Mouse (Mus musculus) embryonic fibroblast, embryonic 13.5 days (primary cell): Measurements from ENCODE around the gene L1cam. TPM values are rescaled to one million over a fixed set of nuclear protein-coding genes. Genes with fewer than 3 reads are reported as not detected.

Source experiments
- H3K27ac ChIP-seq: 2 replicates; pipeline ENCODE4 v1.5.1; 2012; ENCODE audit warnings: low read length, control low read depth, inconsistent platforms; ENCODE audit not compliant: insufficient read depth
- H3K4me1 ChIP-seq: 2 replicates; pipeline ENCODE4 v1.6.1; 2011; ENCODE audit warnings: low read length; ENCODE audit not compliant: control insufficient read depth, insufficient read depth
- H3K4me3 ChIP-seq: 2 replicates; pipeline ENCODE4 v1.5.1; 2011; ENCODE audit warnings: mild to moderate bottlenecking, control low read depth, low read length; ENCODE audit not compliant: insufficient read depth
- CTCF ChIP-seq: IDR thresholded peaks from 2 replicates; pipeline ENCODE4 v1.5.1; 2011; ENCODE audit warnings: mild to moderate bottlenecking, control low read depth, low read length, moderate library complexity, borderline replicate concordance; ENCODE audit not compliant: insufficient read depth
- POLR2A ChIP-seq: IDR thresholded peaks from 2 replicates; pipeline ENCODE4 v1.6.1; 2011; ENCODE audit warnings: low read depth, mild to moderate bottlenecking, control low read depth, low read length, moderate library complexity
- polyA plus RNA-seq: library from polyadenylated mRNA; stranded (reverse); fragments of >200 nt; gene quantifications from 2 replicates; pipeline ENCODE4 v1.2.4, GENCODE M21; 2011; ENCODE audit warnings: low read depth; ENCODE audit not compliant: missing spikeins, insufficient read length

The L1cam gene
- polyA plus RNA-seq, 1 experiment = 1.3 TPM

DNA sequence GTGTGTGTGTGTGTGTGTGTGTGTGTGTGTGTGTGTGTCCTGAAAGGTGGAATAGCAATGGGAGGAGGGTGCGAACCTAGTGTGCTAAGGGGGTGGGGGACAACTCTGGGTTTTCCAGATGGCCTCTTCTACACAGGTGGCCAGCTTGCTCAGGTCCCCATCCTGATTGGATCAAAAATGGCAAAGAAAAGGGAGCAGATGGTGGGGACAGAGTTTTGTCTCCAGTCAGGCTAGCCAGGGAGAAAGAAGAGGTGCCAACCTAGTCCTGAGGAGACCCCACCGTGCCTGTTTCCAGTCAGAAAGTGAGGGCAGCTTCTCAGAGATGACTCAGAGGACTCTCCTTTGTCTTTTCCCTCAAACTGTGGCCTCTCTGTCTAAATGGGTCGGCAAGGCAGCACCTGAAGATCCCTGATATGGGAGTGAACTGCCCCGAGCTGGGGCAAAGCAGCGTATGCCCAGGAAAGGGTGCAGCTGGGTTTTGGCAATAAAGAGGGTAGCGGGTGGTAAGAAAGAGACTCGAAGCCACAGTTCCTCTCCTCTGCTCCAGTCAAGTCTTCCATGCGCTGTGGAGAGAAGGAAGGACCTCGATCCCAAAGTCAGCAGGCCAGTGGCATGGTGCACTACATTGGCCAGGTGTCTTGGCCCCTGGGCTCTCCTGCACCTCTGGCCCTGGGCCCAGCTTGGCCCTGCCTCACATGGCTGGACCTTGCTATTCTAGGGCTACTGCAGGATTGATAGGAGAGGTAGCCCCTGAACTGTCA lies 41.4 kb downstream of the L1cam start:
- Histone ChIP-seq H3K4me3 (no peak overlapping the region), H3K27ac (no peak overlapping the region), H3K4me1 (no peaks in the 10 kb centered on the region)
- TF ChIP-seq POLR2A (no peak), CTCF (no peak)

DNA sequence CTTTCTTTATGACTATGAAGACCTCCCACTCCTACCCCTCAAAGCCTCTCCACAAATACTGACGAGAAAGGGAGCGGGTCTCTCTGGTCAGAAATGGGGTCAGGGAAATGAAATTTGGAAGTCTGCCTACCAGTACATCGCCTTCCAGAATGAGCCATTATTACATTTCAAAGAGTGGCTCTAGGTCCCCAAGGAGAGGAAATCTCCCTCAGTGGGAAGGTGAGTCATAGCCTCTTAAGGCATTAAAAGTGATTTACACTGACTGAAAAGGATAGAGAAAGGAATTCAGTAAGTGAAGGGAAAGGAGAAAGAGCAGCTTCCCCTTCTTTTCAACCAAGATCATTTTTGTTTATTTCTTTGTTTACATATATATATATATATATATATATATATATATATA lies 59.2 kb downstream of the L1cam start:
- Histone ChIP-seq H3K4me3 (no peak overlapping the region), H3K27ac (no peak overlapping the region), H3K4me1 (no peaks in the 10 kb centered on the region)
- no peak for TF ChIP-seq CTCF
- TF ChIP-seq POLR2A = no peak

DNA sequence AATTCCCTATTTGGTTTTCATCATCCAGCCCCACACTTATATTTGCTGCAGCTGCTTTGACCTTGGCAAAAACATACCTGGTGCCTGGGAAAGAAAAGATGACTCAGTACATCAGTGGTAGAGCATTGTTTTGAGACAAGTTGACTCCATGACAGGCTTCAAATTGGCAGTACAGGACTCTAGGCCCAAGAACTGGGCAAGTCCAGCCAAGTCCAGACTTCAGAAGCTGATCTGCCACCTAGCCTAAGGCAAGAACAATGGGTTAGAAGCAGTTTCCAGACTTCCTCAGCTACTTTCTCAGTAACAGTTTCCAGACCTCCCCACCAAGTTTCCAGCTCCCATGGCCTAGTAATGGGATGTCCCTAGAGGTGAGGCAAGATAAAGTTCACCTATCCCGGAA lies 60.2 kb downstream of the L1cam start:
- no peak for TF ChIP-seq POLR2A
- TF ChIP-seq CTCF = no peak
- no peaks in the 10 kb centered on the region for H3K4me1 ChIP-seq
- no peak overlapping the region for H3K27ac ChIP-seq
- no peak overlapping the region for H3K4me3 ChIP-seq

DNA sequence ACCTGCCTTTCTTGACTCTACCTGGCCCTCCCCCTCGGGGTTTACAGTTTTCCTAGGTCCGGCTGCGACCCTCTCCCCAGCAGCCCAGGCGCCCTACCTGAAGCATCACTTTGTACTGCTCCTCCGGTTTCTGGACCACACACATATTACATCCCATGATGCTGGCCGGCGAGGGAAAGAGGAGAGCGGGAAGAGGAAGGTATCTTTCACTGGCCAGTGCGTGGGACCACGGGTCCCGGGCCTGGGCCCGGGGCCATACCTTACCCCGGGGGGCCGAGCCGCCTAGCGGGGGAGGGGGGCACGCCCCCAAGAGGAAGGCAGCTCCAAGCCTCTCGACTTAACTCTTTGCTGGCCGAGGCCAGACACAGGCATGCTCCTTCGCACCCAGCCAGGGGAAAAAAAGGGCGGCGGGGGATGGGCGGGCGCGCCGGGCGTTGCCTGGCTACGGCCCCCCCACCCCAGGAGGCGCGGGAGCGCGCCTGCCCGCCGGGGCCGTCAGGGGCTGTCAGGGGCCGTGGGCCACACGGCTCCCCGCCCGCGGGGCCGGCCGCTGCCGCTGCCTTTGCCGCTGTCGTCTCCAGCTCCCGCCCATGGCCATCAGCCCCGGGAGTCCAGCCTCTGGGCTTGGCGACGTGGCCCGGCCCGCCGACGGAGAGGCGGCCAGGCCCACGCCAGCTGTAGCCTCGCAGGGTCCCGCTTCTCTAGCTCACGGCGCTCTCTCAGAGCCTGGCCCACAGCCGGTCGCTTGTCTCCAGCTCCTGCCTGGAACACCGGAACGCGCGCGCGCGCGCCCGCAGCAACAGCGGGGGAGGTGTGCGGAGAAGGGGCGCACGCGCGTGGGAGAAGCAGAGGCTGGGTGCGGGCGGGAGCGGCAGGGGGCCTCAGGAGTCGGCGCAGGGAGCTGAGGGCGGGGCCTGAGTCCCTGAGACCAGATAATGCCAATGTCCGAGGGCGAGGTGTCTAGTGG lies 71.4 kb downstream of the L1cam start, which contains the start of gene Pdzd4:
Pdzd4 (minus strand) TSS at position 785 of the 967 bp plus-strand sequence.
- H3K27ac ChIP-seq = no peak within 1 kb of the TSS
- no peaks in the 10 kb centered on the region for H3K4me1 ChIP-seq
- peak within 1 kb of the TSS; percentile 59 for H3K4me3 ChIP-seq
- TF ChIP-seq POLR2A (peak; percentile 35; the same call in 1 of the 2 replicates), CTCF (no peak)

DNA sequence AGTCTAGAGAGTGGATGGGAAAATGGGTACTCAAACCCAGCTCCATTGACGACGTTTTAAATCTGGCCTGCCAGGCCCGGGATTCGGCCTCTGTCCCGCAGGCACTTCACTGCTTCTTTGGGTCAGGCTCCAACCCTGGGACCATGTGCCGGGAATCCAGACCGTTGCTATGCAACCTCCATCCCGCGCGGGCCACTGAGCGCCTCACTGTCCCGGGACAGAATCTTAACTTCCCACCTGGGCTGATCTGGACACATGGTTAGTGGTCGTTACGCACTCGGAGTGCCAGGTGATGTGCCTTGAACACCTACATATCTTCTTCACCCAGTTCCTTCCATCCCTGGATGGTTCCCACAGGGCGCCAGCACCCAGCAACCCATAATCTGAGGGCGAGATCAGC lies 72.2 kb downstream of the L1cam start:
- Histone ChIP-seq H3K4me3 (peak overlapping the region; percentile 59), H3K27ac (no peak overlapping the region)

DNA sequence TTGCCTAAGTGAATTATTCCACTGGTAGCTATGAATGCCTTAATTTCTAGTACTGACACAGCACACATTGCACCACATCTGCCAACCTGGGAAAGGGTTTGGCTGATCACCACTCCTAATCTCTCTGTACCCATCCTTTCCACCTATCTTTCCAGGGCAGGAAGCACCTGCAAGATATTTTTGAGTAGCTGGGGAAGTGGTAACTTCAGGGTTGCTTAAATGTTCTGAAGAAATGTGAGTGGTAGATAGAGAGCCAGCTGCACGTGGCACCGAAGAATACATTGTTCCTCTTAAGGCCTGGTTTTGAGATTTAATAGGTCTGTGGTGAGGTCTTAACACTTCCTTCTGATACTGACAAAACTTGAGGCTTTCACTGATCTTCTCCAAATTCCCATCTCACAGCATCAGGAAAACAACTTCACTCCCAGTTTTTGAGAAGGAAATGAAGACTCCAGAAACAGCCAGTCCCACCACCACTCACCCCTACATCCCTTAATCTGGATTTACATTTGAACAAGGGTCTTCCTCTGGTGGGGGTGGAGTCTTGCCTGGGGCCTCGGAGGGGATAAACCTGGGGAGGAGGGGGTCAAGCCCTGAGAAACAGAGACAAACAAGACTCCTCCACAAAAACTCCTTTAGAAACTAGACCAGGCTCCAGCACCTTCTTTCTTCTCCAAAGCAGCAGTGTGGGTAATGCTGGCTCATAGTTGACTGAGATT lies 79.2 kb downstream of the L1cam start:
- H3K27ac ChIP-seq = no peak overlapping the region
- H3K4me1 ChIP-seq = no peaks in the 10 kb centered on the region
- TF ChIP-seq CTCF (no peak), POLR2A (no peak)
- H3K4me3 ChIP-seq = no peak overlapping the region

More for the DNA sequence above, 72.2 kb downstream of the L1cam start:
- TF ChIP-seq CTCF = no peak
- TF ChIP-seq POLR2A = no peak
- no peaks in the 10 kb centered on the region for H3K4me1 ChIP-seq

DNA sequence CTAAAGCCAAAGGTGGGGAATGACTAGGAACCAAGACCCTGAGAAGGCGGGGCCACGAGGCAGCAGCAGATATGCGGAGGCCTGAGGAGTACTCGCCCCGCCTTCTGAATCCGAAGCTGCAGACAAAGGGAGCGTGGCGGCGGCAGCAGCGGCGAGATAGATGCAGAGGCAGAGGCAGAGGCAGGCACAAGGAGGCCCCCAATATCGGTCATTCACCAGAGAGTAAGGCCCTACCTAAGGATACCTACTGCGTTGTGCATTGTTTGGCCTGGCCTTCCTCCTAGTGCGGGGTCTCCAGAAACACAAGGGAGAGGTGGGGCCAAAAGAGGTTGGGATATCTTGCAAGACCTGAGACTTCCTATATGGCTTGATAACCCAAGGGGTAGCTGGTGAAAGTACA lies 80.8 kb downstream of the L1cam start:
- TF ChIP-seq CTCF (no peak), POLR2A (no peak)
- Histone ChIP-seq H3K27ac (no peak overlapping the region), H3K4me3 (no peak overlapping the region), H3K4me1 (no peaks in the 10 kb centered on the region)

DNA sequence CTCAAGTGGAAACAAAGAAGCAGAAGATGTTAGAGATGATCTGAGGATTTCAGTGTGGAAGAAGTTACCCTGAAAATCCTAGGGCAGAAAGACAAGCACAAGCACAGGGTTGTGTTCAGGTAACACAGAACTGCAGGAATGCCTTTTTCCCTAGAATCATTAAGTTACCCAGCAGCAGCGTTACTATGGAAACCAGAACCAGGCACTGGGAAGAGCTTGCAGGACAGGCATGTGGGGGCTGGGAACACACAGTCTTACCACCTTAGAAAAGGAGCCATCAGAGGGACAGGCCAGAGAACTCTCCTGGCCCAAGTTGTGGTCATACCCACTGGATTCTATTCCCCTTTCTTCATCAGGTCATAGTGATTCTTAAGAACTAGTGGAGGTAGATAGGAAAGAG lies 90.1 kb downstream of the L1cam start:
- no peaks in the 10 kb centered on the region for H3K4me1 ChIP-seq
- no peak for TF ChIP-seq CTCF
- no peak for TF ChIP-seq POLR2A
- no peak overlapping the region for H3K4me3 ChIP-seq
- H3K27ac ChIP-seq = no peak overlapping the region

Other genes with a start within 250 kb of the L1cam start
- 3.2 and 4.3 TPM in 2 replicates for gene Pnck, start 236.0 kb downstream of the L1cam start, polyA plus RNA-seq
- 105 and 113 TPM in 2 replicates for gene Slc6a8, start 223.0 kb downstream of the L1cam start, polyA plus RNA-seq
- gene Bcap31, start 179.9 kb downstream of the L1cam start, polyA plus RNA-seq = 207 and 261 TPM in 2 replicates
- 12.3 and 14.7 TPM in 2 replicates for gene Abcd1, start 179.5 kb downstream of the L1cam start, polyA plus RNA-seq
- 0.25 TPM in 1 of 2 replicates, not detected in the other for gene Plxnb3, start 139.0 kb downstream of the L1cam start, polyA plus RNA-seq
- gene Srpk3, start 121.7 kb downstream of the L1cam start, polyA plus RNA-seq = not detected in 2 replicates
- 94.8 and 115 TPM in 2 replicates for gene Idh3g, start 109.2 kb downstream of the L1cam start, polyA plus RNA-seq
- gene Ssr4, start 109.1 kb downstream of the L1cam start, polyA plus RNA-seq = 288 and 321 TPM in 2 replicates
- gene Pdzd4, start 71.1 kb downstream of the L1cam start, polyA plus RNA-seq = 5.6 and 8.9 TPM in 2 replicates
- gene Avpr2, start 4.0 kb downstream of the L1cam start, polyA plus RNA-seq = not detected in 2 replicates
- 0.40 and 0.72 TPM in 2 replicates for gene Arhgap4, start 25.8 kb upstream of the L1cam start, polyA plus RNA-seq
- 42.7 and 45.4 TPM in 2 replicates for gene Naa10, start 25.8 kb upstream of the L1cam start, polyA plus RNA-seq
- gene Renbp, start 34.7 kb upstream of the L1cam start, polyA plus RNA-seq = 31.4 and 42.9 TPM in 2 replicates
- gene Hcfc1, start 70.3 kb upstream of the L1cam start, polyA plus RNA-seq = 61.4 and 65.6 TPM in 2 replicates
- 61.2 and 68.2 TPM in 2 replicates for gene Irak1, start 127.8 kb upstream of the L1cam start, polyA plus RNA-seq
- gene Opn1mw, start 231.4 kb upstream of the L1cam start, polyA plus RNA-seq = not detected in 2 replicates
- gene Mecp2, start 239.3 kb upstream of the L1cam start, polyA plus RNA-seq = 19.0 and 21.0 TPM in 2 replicates